Mouse (Mus musculus) forebrain, embryonic 11.5 days (tissue): ENCODE results near the gene Gpalpp1. TPM values are rescaled to one million over a fixed set of nuclear protein-coding genes. Genes with fewer than 3 reads are reported as not detected.

Experiments used
- polyA plus RNA-seq: library from polyadenylated mRNA; unstranded; fragments of >200 nt; fragmentation: Nextera tagmentation; extraction: Ambion mirVana; gene quantifications from 2 replicates; pipeline ENCODE4 v1.2.1, GENCODE M21; 2014

Gpalpp1 gene
- polyA plus RNA-seq, 1 experiment from 2014 or later, result 20.5 TPM

Other genes with a start within 250 kb of the Gpalpp1 start
- 0.79 and 1.2 TPM in 2 replicates for gene Kctd4, start 155.8 kb downstream of the Gpalpp1 start, polyA plus RNA-seq
- 57.0 and 59.0 TPM in 2 replicates for gene Gtf2f2, start 99.9 kb downstream of the Gpalpp1 start, polyA plus RNA-seq
- 17.8 and 19.2 TPM in 2 replicates for gene Nufip1, start 131 bp upstream of the Gpalpp1 start, polyA plus RNA-seq